Mouse (Mus musculus): ENCODE measurements at regions not wholly inside any gene's neighbourhood (a gene's known extent, or its start where the extent isn't known, plus 50 kb on each side); places are given as distances from the start of the nearest gene placed in this dataset.

GRCm38 (mm10) chr7:36829710-36830109, 131.8 kb downstream of the Tshz3 start:
- DNase-seq (ENCODE audit: low spot score): no peak

GRCm38 (mm10) chr7:36830155-36830554, 132.2 kb downstream of the Tshz3 start:
- no peak for DNase-seq (ENCODE audit: low spot score)

GRCm38 (mm10) chr7:36848279-36848678, 150.4 kb downstream of the Tshz3 start:
- DNase-seq (ENCODE audit: low spot score): no peak

GRCm38 (mm10) chr7:36851275-36851889, 153.5 kb downstream of the Tshz3 start:
- no peak for DNase-seq (ENCODE audit: low spot score)

- DNase-seq (ENCODE audit: low spot score): no peak
Measured at GRCm38 (mm10) chr7:36854308-36854707, 156.4 kb downstream of the Tshz3 start.

GRCm38 (mm10) chr7:36859428-36859827, 161.5 kb downstream of the Tshz3 start:
- DNase-seq (ENCODE audit: low spot score): no peak

GRCm38 (mm10) chr7:36862481-36862880, 164.6 kb downstream of the Tshz3 start:
- DNase-seq (ENCODE audit: low spot score): no peak

- DNase-seq (ENCODE audit: low spot score): no peak
Measured at GRCm38 (mm10) chr7:36863745-36864144, 165.8 kb downstream of the Tshz3 start.

- no peak for DNase-seq (ENCODE audit: low spot score)
Measured at GRCm38 (mm10) chr7:36864675-36865074, 166.8 kb downstream of the Tshz3 start.

GRCm38 (mm10) chr7:36866602-36867001, 168.7 kb downstream of the Tshz3 start:
- DNase-seq (ENCODE audit: low spot score): no peak

- DNase-seq (ENCODE audit: low spot score): no peak
Measured at GRCm38 (mm10) chr7:36874004-36874403, 176.1 kb downstream of the Tshz3 start.

GRCm38 (mm10) chr7:36877686-36878085, 179.8 kb downstream of the Tshz3 start:
- no peak for DNase-seq (ENCODE audit: low spot score)

- peak; percentile 77 for DNase-seq (ENCODE audit: low spot score)
Measured at GRCm38 (mm10) chr7:36892776-36893500, 195.0 kb downstream of the Tshz3 start.

- DNase-seq (ENCODE audit: low spot score): peak; percentile 45
Measured at GRCm38 (mm10) chr7:36896339-36896738, 198.4 kb downstream of the Tshz3 start.

GRCm38 (mm10) chr7:36901537-36901936, 203.6 kb downstream of the Tshz3 start:
- DNase-seq (ENCODE audit: low spot score): no peak

- no peak for DNase-seq (ENCODE audit: low spot score)
Measured at GRCm38 (mm10) chr7:36913304-36913703, 215.4 kb downstream of the Tshz3 start.

- DNase-seq (ENCODE audit: low spot score): no peak
Measured at GRCm38 (mm10) chr7:36914261-36914660, 216.3 kb downstream of the Tshz3 start.

GRCm38 (mm10) chr7:36915171-36915570, 217.3 kb downstream of the Tshz3 start:
- no peak for DNase-seq (ENCODE audit: low spot score)

- DNase-seq (ENCODE audit: low spot score): no peak
Measured at GRCm38 (mm10) chr7:36917011-36917410, 219.1 kb downstream of the Tshz3 start.

GRCm38 (mm10) chr7:36919413-36919812, 221.5 kb downstream of the Tshz3 start:
- no peak for DNase-seq (ENCODE audit: low spot score)

- no peak for DNase-seq (ENCODE audit: low spot score)
Measured at GRCm38 (mm10) chr7:36921003-36921402, 223.1 kb downstream of the Tshz3 start.

GRCm38 (mm10) chr7:36933490-36933889, 235.6 kb downstream of the Tshz3 start:
- no peak for DNase-seq (ENCODE audit: low spot score)

GRCm38 (mm10) chr7:36934792-36935555, 237.1 kb downstream of the Tshz3 start:
- no peak for DNase-seq (ENCODE audit: low spot score)

Measured in retina, embryonic 14.5 days (tissue).